Mouse (Mus musculus) liver, embryonic 13.5 days (tissue): ENCODE measurements around the gene Xylb. TPM values are rescaled to one million over a fixed set of nuclear protein-coding genes. Genes with fewer than 3 reads are reported as not detected.
"Not testable (repeated sequence)": the region's sequence is repeated elsewhere in the genome, so short reads cannot be mapped to it uniquely, and the experiment has no call there.

ENCODE experiments used
- ATAC-seq: fragments of 200-750 bp; cut with Nextera tagmentation; 2 replicates; pipeline ENCODE4 v1.8.0; 2017; ENCODE audit warnings: low read depth, mild to moderate bottlenecking, moderate number of reproducible peaks, moderate library complexity
- DNase-seq: peaks from one replicate; pipeline ENCODE4 v3.0.0; 2022
- H3K27ac ChIP-seq: fragments of 300-500 bp; sonication (generic); 2 replicates; pipeline ENCODE4 v1.5.1; 2015; ENCODE audit warnings: moderate library complexity, mild to moderate bottlenecking, inconsistent platforms
- H3K27me3 ChIP-seq: fragments of 300-500 bp; sonication (generic); 2 replicates; pipeline ENCODE4 v1.6.1; 2015; ENCODE audit warnings: mild to moderate bottlenecking, inconsistent platforms
- H3K36me3 ChIP-seq: fragments of 300-500 bp; sonication (generic); 2 replicates; pipeline ENCODE4 v1.6.1; 2015; ENCODE audit warnings: mild to moderate bottlenecking, inconsistent platforms
- H3K4me1 ChIP-seq: fragments of 300-500 bp; sonication (generic); replicated peaks from 2 replicates; pipeline ENCODE4 v1.6.1; 2015; ENCODE audit warnings: inconsistent platforms
- H3K4me2 ChIP-seq: fragments of 300-500 bp; sonication (generic); 2 replicates; pipeline ENCODE4 v1.6.1; 2015; ENCODE audit warnings: inconsistent platforms, mild to moderate bottlenecking, moderate library complexity
- H3K4me3 ChIP-seq: fragments of 300-500 bp; sonication (generic); replicated peaks from 2 replicates; pipeline ENCODE4 v1.5.1; 2015; ENCODE audit warnings: mild to moderate bottlenecking, inconsistent platforms
- H3K9ac ChIP-seq: fragments of 300-500 bp; sonication (generic); 2 replicates; pipeline ENCODE4 v1.6.1; 2015; ENCODE audit warnings: mild to moderate bottlenecking, inconsistent platforms
- H3K9me3 ChIP-seq: fragments of 300-500 bp; sonication (generic); replicated peaks from 2 replicates; pipeline ENCODE4 v1.6.1; 2016; ENCODE audit warnings: inconsistent platforms
- WGBS: fragments of 180-500 bp; shearing (Covaris S2); methylation state at CpG from one replicate; pipeline ENCODE4 v1.1.7; 2015; ENCODE audit not compliant: insufficient replicate concordance; 5-methylcytosine and 5-hydroxymethylcytosine counted together
- polyA plus RNA-seq: library from polyadenylated mRNA; unstranded; fragments of >200 nt; fragmentation: Nextera tagmentation; extraction: Ambion mirVana; gene quantifications from 2 replicates; pipeline ENCODE4 v1.2.1, GENCODE M21; 2015

Gene Xylb
- polyA plus RNA-seq, 1 experiment from 2014 or later = 3.6 TPM

- Histone ChIP-seq H3K4me3 (no peak within 1 kb of the TSS), H3K9ac (no peak within 1 kb of the TSS), H3K9me3 (no peaks in the 10 kb centered on the region), H3K27ac (no peak within 1 kb of the TSS), H3K4me2 (no peak within 1 kb of the TSS), H3K4me1 (no peaks in the 10 kb centered on the region), H3K36me3 (peaks cover 19% of the 10 kb centered on the region), H3K27me3 (no peaks in the 10 kb centered on the region)
- WGBS = 57% methylated on average over 7 of the region's 7 CpGs
- ATAC-seq (no peak), DNase-seq (no peak)
These were observed 8.1 kb downstream of the Xylb start, which contains the start of gene Slc22a14 for GRCm38 (mm10) chr9:119365284-119365683. Slc22a14 (minus strand) TSS chr9:119365553.

GRCm38 (mm10) chr9:119368367-119368766, 11.2 kb downstream of the Xylb start:
- no peaks in the 10 kb centered on the region for H3K9me3 ChIP-seq
- ATAC-seq (no peak), DNase-seq (no peak)
- H3K36me3 ChIP-seq = peaks cover 15% of the 10 kb centered on the region; the same call in 1 of the 2 replicates
- H3K9ac ChIP-seq = no peak overlapping the region
- 68% methylated on average over 3 of the region's 3 CpGs for WGBS
- H3K4me3 ChIP-seq = no peak overlapping the region
- H3K4me1 ChIP-seq = no peaks in the 10 kb centered on the region
- H3K4me2 ChIP-seq = no peak overlapping the region
- no peak overlapping the region for H3K27ac ChIP-seq
- H3K27me3 ChIP-seq = no peaks in the 10 kb centered on the region

GRCm38 (mm10) chr9:119370770-119371169, 13.6 kb downstream of the Xylb start:
- H3K9me3 ChIP-seq, H3K4me3 ChIP-seq, H3K27ac ChIP-seq, H3K4me2 ChIP-seq, H3K9ac ChIP-seq, ATAC-seq, H3K27me3 ChIP-seq, H3K4me1 ChIP-seq, DNase-seq: not testable (repeated sequence)
- 65% methylated on average over 4 of the region's 4 CpGs for WGBS
- H3K36me3 ChIP-seq = peaks cover 18% of the 10 kb centered on the region; the same call in 1 of the 2 replicates

- H3K4me3 ChIP-seq = no peak overlapping the region
- no peak overlapping the region for H3K9ac ChIP-seq
- H3K36me3 ChIP-seq = peaks cover 18% of the 10 kb centered on the region; the same call in 1 of the 2 replicates
- DNase-seq = no peak
- H3K27ac ChIP-seq = no peak overlapping the region
- H3K4me2 ChIP-seq = no peak overlapping the region
- H3K27me3 ChIP-seq = no peaks in the 10 kb centered on the region
- WGBS = 73% methylated on average over 4 of the region's 4 CpGs
- no peak for ATAC-seq
- no peaks in the 10 kb centered on the region for H3K4me1 ChIP-seq
- no peaks in the 10 kb centered on the region for H3K9me3 ChIP-seq
These were observed 14.1 kb downstream of the Xylb start for GRCm38 (mm10) chr9:119371251-119371650.

- Histone ChIP-seq H3K27me3 (no peaks in the 10 kb centered on the region), H3K36me3 (0 out of 2 replicates have a peak, but pooled peaks cover 6% of the 10 kb centered on the region), H3K9ac (no peak overlapping the region), H3K9me3 (no peaks in the 10 kb centered on the region), H3K4me2 (no peak overlapping the region), H3K27ac (no peak overlapping the region), H3K4me3 (no peak overlapping the region), H3K4me1 (no peaks in the 10 kb centered on the region)
- ATAC-seq (no peak), DNase-seq (no peak)
- WGBS = 71% methylated on average over 3 of the region's 3 CpGs
These were observed 17.8 kb downstream of the Xylb start for GRCm38 (mm10) chr9:119375008-119375407.

- H3K27me3 ChIP-seq = no peaks in the 10 kb centered on the region
- 69% methylated on average over 6 of the region's 6 CpGs for WGBS
- no peak for DNase-seq
- H3K4me2 ChIP-seq = no peak overlapping the region
- ATAC-seq = no peak
- H3K9me3 ChIP-seq = no peaks in the 10 kb centered on the region
- no peak overlapping the region for H3K4me3 ChIP-seq
- H3K9ac ChIP-seq = no peak overlapping the region
- H3K4me1 ChIP-seq = no peaks in the 10 kb centered on the region
- H3K36me3 ChIP-seq = 0 out of 2 replicates have a peak, but pooled peaks cover 6% of the 10 kb centered on the region
- no peak overlapping the region for H3K27ac ChIP-seq
These were observed 18.4 kb downstream of the Xylb start for GRCm38 (mm10) chr9:119375556-119375955.

GRCm38 (mm10) chr9:119378231-119378630, 21.1 kb downstream of the Xylb start:
- H3K27me3 ChIP-seq = no peaks in the 10 kb centered on the region
- no peaks in the 10 kb centered on the region for H3K4me1 ChIP-seq
- ATAC-seq (no peak), DNase-seq (no peak)
- no peak overlapping the region for H3K4me2 ChIP-seq
- WGBS = 67% methylated on average over 4 of the region's 4 CpGs
- H3K36me3 ChIP-seq = 0 out of 2 replicates have a peak, but pooled peaks cover 6% of the 10 kb centered on the region
- H3K9ac ChIP-seq = no peak overlapping the region
- no peaks in the 10 kb centered on the region for H3K9me3 ChIP-seq
- no peak overlapping the region for H3K4me3 ChIP-seq
- no peak overlapping the region for H3K27ac ChIP-seq

- H3K27ac ChIP-seq = no peak overlapping the region
- ATAC-seq = no peak
- no peaks in the 10 kb centered on the region for H3K27me3 ChIP-seq
- no peak overlapping the region for H3K4me3 ChIP-seq
- H3K36me3 ChIP-seq = peaks cover 6% of the 10 kb centered on the region; the same call in 1 of the 2 replicates
- no peak overlapping the region for H3K4me2 ChIP-seq
- WGBS = 56% methylated on average over 6 of the region's 6 CpGs
- no peaks in the 10 kb centered on the region for H3K9me3 ChIP-seq
- no peaks in the 10 kb centered on the region for H3K4me1 ChIP-seq
- no peak overlapping the region for H3K9ac ChIP-seq
- DNase-seq = no peak
These were observed 25.4 kb downstream of the Xylb start for GRCm38 (mm10) chr9:119382603-119383002.

GRCm38 (mm10) chr9:119388956-119389355, 31.8 kb downstream of the Xylb start:
- no peak for ATAC-seq
- no peak overlapping the region for H3K27ac ChIP-seq
- WGBS = 42% methylated on average over 5 of the region's 5 CpGs
- H3K4me3 ChIP-seq = no peak overlapping the region
- DNase-seq = no peak
- no peak overlapping the region for H3K9ac ChIP-seq
- peaks cover 3% of the 10 kb centered on the region; the same call in 1 of the 2 replicates for H3K36me3 ChIP-seq
- no peaks in the 10 kb centered on the region for H3K4me1 ChIP-seq
- H3K9me3 ChIP-seq = no peaks in the 10 kb centered on the region
- no peak overlapping the region for H3K4me2 ChIP-seq
- H3K27me3 ChIP-seq = no peaks in the 10 kb centered on the region

GRCm38 (mm10) chr9:119390214-119390613, 33.0 kb downstream of the Xylb start:
- no peaks in the 10 kb centered on the region for H3K27me3 ChIP-seq
- no peak for ATAC-seq

GRCm38 (mm10) chr9:119394808-119395207, 37.6 kb downstream of the Xylb start:
- H3K9me3 ChIP-seq = no peaks in the 10 kb centered on the region
- H3K4me2 ChIP-seq = no peak overlapping the region
- H3K36me3 ChIP-seq = no peaks in the 10 kb centered on the region
- DNase-seq = no peak
- no peaks in the 10 kb centered on the region for H3K27me3 ChIP-seq
- no peaks in the 10 kb centered on the region for H3K4me1 ChIP-seq
- H3K27ac ChIP-seq = no peak overlapping the region
- WGBS = 57% methylated on average over 1 of the region's 1 CpGs
- H3K9ac ChIP-seq = no peak overlapping the region
- H3K4me3 ChIP-seq = no peak overlapping the region
- no peak for ATAC-seq

More at GRCm38 (mm10) chr9:119390214-119390613, 33.0 kb downstream of the Xylb start:
- Histone ChIP-seq H3K9me3 (no peaks in the 10 kb centered on the region), H3K4me1 (no peaks in the 10 kb centered on the region), H3K27ac (no peak overlapping the region), H3K36me3 (peaks cover 3% of the 10 kb centered on the region; the same call in 1 of the 2 replicates), H3K4me3 (no peak overlapping the region), H3K4me2 (no peak overlapping the region), H3K9ac (no peak overlapping the region)
- 62% methylated on average over 2 of the region's 2 CpGs for WGBS
- no peak for DNase-seq

- H3K4me2 ChIP-seq = peak overlapping the region; percentile 81
- no peaks in the 10 kb centered on the region for H3K9me3 ChIP-seq
- peaks cover 47% of the 10 kb centered on the region for H3K27me3 ChIP-seq
- 2% methylated on average over 7 of the region's 7 CpGs for WGBS
- DNase-seq = no peak
- peak; percentile 4 for ATAC-seq
- peaks cover 34% of the 10 kb centered on the region for H3K4me1 ChIP-seq
- H3K36me3 ChIP-seq = no peaks in the 10 kb centered on the region
- no peak overlapping the region for H3K27ac ChIP-seq
- H3K9ac ChIP-seq = no peak overlapping the region
- peak overlapping the region; percentile 69 for H3K4me3 ChIP-seq
These were observed 44.2 kb downstream of the Xylb start for GRCm38 (mm10) chr9:119401351-119401750.
